Mouse (Mus musculus) bone marrow macrophage, adult 2 months (primary cell): Measurements from ENCODE around the gene Cadm2.

Source experiments
- CTCF ChIP-seq: IDR thresholded peaks from 2 replicates; pipeline ENCODE4 v1.5.1; 2012; ENCODE audit warnings: low read depth, mild to moderate bottlenecking, low read length, moderate library complexity
- POLR2A ChIP-seq: IDR thresholded peaks from 2 replicates; pipeline ENCODE4 v1.6.1; 2012; ENCODE audit warnings: mild to moderate bottlenecking, low read depth, low read length, borderline replicate concordance

DNA sequence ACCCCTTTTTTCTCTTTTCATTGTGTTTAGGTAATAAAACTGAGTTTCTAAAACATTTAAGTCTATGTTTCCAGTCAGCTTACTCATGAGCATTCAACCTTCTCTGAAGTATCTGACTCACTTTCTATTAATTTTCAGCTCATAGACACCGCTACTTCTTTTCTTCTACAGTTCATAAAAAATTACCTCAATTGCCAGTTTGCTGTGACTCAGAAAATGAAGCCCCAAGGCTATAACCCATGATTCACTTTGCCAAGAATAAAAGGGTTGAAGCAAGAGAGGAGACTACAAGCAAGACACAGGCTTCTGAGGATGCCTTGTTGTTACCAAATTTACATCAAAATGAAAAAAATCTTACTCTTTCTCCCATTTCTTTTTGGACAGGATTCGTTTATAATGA lies 698.0 kb downstream of the Cadm2 start:
- no peak for TF ChIP-seq CTCF
- TF ChIP-seq POLR2A, result no peak
